Mouse (Mus musculus) MEL (cell line): ENCODE data around the gene Trmt1.

Experiments used
- POLR2A ChIP-seq, 2 experiments: IDR thresholded peaks; 2 replicates each; pipeline ENCODE4 v1.6.1; 2011 to 2012; ENCODE audit warnings: low read length in 2 of 2, mild to moderate bottlenecking in 2 of 2, control low read depth in 1 of 2, improper control_type of control experiment in 1 of 2, low read depth in 1 of 2, moderate library complexity in 1 of 2; ENCODE audit not compliant: control insufficient read depth in 1 of 2, insufficient read depth in 1 of 2, poor library complexity in 1 of 2
- USF1 ChIP-seq: IDR thresholded peaks from 2 replicates; pipeline ENCODE4 v1.6.1; 2014; ENCODE audit warnings: low read depth, mild to moderate bottlenecking, inconsistent platforms, low read length, improper control_type of control experiment, moderate library complexity
- ZC3H11A ChIP-seq: IDR thresholded peaks from 2 replicates; pipeline ENCODE4 v1.6.1; 2012; ENCODE audit warnings: low read depth, mild to moderate bottlenecking, inconsistent platforms, low read length, improper control_type of control experiment

DNA sequence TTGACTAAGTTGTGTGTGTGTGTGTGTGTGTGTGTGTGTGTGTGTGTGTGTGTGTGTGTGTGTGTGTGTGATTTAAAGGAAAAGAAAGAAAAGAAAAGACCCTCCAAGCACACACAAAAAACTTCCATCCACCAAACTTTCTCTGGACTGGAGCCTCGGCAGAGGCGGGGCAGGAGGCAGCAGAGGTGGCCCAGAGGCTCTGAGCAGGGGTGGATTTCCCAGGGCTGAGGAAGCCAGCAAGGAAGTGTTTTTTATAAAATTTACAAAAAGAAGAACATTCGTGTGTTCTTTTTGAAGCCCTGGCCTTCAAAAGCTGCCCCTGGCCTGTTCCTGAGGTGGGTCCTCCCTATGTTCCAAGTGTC is 26.6 kb downstream of the Trmt1 start:
- TF ChIP-seq POLR2A (IDR thresholded peaks at IDR 0.05; ENCODE audit: control insufficient read depth in 1 of 2, insufficient read depth in 1 of 2, low read depth in 1 of 2, low read length in 2 of 2, poor library complexity in 1 of 2) = no peak
- no peak for TF ChIP-seq USF1
- no peak for TF ChIP-seq ZC3H11A
